Mouse (Mus musculus) E14TG2a.4 (cell line): ENCODE measurements around the gene Dgki.

Experiments
- CTCF ChIP-seq: conservative IDR thresholded peaks from 2 replicates; pipeline ENCODE4 v1.5.1; 2014; ENCODE audit warnings: low read length
- NANOG ChIP-seq: IDR thresholded peaks from 2 replicates; pipeline ENCODE4 v1.6.1; 2014; ENCODE audit warnings: borderline replicate concordance, low read length, mixed read lengths
- POU5F1 ChIP-seq: IDR thresholded peaks from 2 replicates; pipeline ENCODE4 v1.6.1; 2014; ENCODE audit warnings: low read length, borderline replicate concordance

GRCm38 (mm10) chr6:37317904-37318303 lies 17.9 kb upstream of the Dgki start:
- TF ChIP-seq CTCF = no peak
- no peak for TF ChIP-seq NANOG
- TF ChIP-seq POU5F1 = no peak
